Mouse (Mus musculus): ENCODE measurements around the gene Alpk3.

DNA sequence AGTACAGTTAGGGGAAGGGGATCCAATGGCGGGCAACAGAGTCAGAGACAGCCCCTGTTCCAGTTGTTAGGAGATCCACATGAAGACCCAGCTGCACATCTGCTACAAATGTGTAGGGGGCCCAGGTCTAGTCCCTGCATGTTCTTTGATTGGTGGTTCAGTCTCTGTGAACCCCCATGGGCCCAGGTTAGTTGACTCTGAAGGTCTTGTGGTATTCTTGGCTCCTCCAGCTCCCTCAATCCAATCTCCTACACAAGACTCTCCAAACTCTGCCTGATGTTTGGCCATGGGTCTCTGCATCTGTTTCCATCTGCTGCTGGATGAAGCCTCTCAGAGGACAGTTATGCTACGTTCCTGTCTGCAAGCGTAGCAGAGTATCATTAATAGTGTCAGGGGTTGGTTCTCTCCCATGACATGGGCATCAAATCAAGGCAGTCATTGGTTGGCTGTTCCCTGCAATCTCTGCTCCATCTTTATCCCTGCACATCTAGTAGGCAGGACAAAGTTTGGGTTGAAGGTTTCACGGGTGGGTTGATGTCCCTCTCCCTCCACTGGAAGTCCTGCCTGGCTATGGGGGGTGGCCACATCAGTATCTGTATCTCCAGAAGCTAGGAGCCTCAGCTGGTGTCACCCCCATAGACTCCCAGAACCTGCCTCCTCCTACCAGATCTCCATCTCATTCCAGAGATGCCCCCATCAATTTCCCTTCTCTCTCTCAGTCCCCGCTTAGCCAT lies 82.4 kb downstream of the Alpk3 start:
- TF ChIP-seq EP300 (IDR thresholded peaks at IDR 0.05; ENCODE audit: low read depth), result no peak
- no peak for TF ChIP-seq CTCF (IDR thresholded peaks at IDR 0.05; ENCODE audit: low read depth)
